Mouse (Mus musculus) kidney, adult 2 months (tissue): ENCODE data around the gene Arrb2.

ENCODE experiments used
- CTCF ChIP-seq: fragments of 200-500 bp; conservative IDR thresholded peaks from 2 replicates; pipeline ENCODE4 v1.5.1; 2011; ENCODE audit warnings: low read depth, mild to moderate bottlenecking, control low read depth, low read length, moderate library complexity, mixed read lengths; ENCODE audit not compliant: insufficient read depth, insufficient read length
- POLR2A ChIP-seq: fragments of 200-500 bp; IDR thresholded peaks from one replicate; pipeline ENCODE4 v1.6.1; 2011; ENCODE audit warnings: low read depth, low read length, control low read depth

- TF ChIP-seq POLR2A (no peak), CTCF (no peak)
These were observed 8.2 kb downstream of the Arrb2 start for GRCm38 (mm10) chr11:70440637-70441036.
